Mouse (Mus musculus): ENCODE data around the gene Nfkbia.
A peak's percentile ranks its signal among the peaks of the same experiment; 100 is the strongest.

The Nfkbia gene

GRCm38 (mm10) chr12:55466088-55466701 is 26.3 kb downstream of the Nfkbia start:
- peak; percentile 79 for DNase-seq (ENCODE audit: low read depth)

GRCm38 (mm10) chr12:55465401-55465983 is 27.0 kb downstream of the Nfkbia start:
- peak; percentile 80 for DNase-seq (ENCODE audit: low read depth)

GRCm38 (mm10) chr12:55464846-55465361 is 27.5 kb downstream of the Nfkbia start:
- peak; percentile 87 for DNase-seq (ENCODE audit: low read depth)

- peak; percentile 55 for DNase-seq (ENCODE audit: low read depth)
Measured at GRCm38 (mm10) chr12:55463992-55464845, 28.2 kb downstream of the Nfkbia start.

GRCm38 (mm10) chr12:55463087-55463486 is 29.4 kb downstream of the Nfkbia start:
- no peak for DNase-seq (ENCODE audit: low read depth)

- no peak for DNase-seq (ENCODE audit: low read depth)
Measured at GRCm38 (mm10) chr12:55462456-55462855, 30.0 kb downstream of the Nfkbia start.

- DNase-seq (ENCODE audit: low read depth) = no peak
Measured at GRCm38 (mm10) chr12:55461767-55462166, 30.7 kb downstream of the Nfkbia start.

- peak; percentile 50 for DNase-seq (ENCODE audit: low read depth)
Measured at GRCm38 (mm10) chr12:55460900-55461299, 31.5 kb downstream of the Nfkbia start.

- no peak for DNase-seq (ENCODE audit: low read depth)
Measured at GRCm38 (mm10) chr12:55459739-55460138, 32.7 kb downstream of the Nfkbia start.

- no peak for DNase-seq (ENCODE audit: low read depth)
Measured at GRCm38 (mm10) chr12:55456893-55457292, 35.6 kb downstream of the Nfkbia start.

GRCm38 (mm10) chr12:55456136-55456535 is 36.3 kb downstream of the Nfkbia start:
- DNase-seq (ENCODE audit: low read depth) = no peak

- DNase-seq (ENCODE audit: low read depth) = no peak
Measured at GRCm38 (mm10) chr12:55455206-55455605, 37.2 kb downstream of the Nfkbia start.

- no peak for DNase-seq (ENCODE audit: low read depth)
Measured at GRCm38 (mm10) chr12:55453924-55454323, 38.5 kb downstream of the Nfkbia start.

GRCm38 (mm10) chr12:55452839-55453238 is 39.6 kb downstream of the Nfkbia start:
- DNase-seq (ENCODE audit: low read depth) = no peak

- no peak for DNase-seq (ENCODE audit: low read depth)
Measured at GRCm38 (mm10) chr12:55450421-55450820, 42.0 kb downstream of the Nfkbia start.

GRCm38 (mm10) chr12:55449048-55449447 is 43.4 kb downstream of the Nfkbia start:
- no peak for DNase-seq (ENCODE audit: low read depth)

GRCm38 (mm10) chr12:55448457-55448856 is 44.0 kb downstream of the Nfkbia start:
- no peak for DNase-seq (ENCODE audit: low read depth)

- no peak for DNase-seq (ENCODE audit: low read depth)
Measured at GRCm38 (mm10) chr12:55447396-55447760, 45.1 kb downstream of the Nfkbia start.

- DNase-seq (ENCODE audit: low read depth) = peak; percentile 90
Measured at GRCm38 (mm10) chr12:55446746-55447395, 45.6 kb downstream of the Nfkbia start.

GRCm38 (mm10) chr12:55446366-55446745 is 46.1 kb downstream of the Nfkbia start:
- no peak for DNase-seq (ENCODE audit: low read depth)

- no peak for DNase-seq (ENCODE audit: low read depth)
Measured at GRCm38 (mm10) chr12:55445583-55445982, 46.9 kb downstream of the Nfkbia start.

GRCm38 (mm10) chr12:55444031-55444451 is 48.4 kb downstream of the Nfkbia start:
- no peak for DNase-seq (ENCODE audit: low read depth)

Measured in induced T-regulatory cell, adult 2 months (primary cell).